Mouse (Mus musculus): ENCODE measurements around the gene Olfr116. TPM values are rescaled to one million over a fixed set of nuclear protein-coding genes. Genes with fewer than 3 reads are reported as not detected.

Olfr116 gene
- not detected for polyA plus RNA-seq (2014; fragmentation: Illumina TruSeq; extraction: RNeasy Lipid Tissue Mini Kit (QIAGEN cat#74804); ENCODE audit: low replicate concordance)

GRCm38 (mm10) chr17:37627009-37627408 is at the start of gene Olfr116, which contains the start of gene Olfr115:
Olfr116 (minus strand) TSS chr17:37627199.
Olfr115 (minus strand) TSS chr17:37627109.

DNA sequence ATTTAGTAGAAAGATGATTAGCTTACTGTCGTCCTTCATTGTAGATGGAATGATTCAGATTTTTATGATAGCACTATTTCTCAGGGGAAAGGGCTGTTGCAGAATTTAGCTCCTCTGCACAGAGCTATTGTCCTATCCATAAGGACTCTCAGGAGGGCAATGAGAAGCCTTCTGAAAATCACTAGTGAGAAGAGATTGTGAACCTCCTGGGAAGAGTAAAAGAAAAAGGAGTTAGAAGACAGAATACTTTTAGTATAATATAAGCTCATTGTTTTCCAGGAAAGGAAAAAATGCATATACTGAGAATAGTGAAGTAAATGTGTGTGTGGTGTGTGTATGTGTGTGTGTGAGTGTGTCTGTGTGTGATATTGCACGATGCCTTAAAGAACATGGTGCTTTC is 39.7 kb upstream of the Olfr116 start, which contains the start of gene Olfr118:
Gene Olfr118 (plus strand): TSS at position 301 of the 400 bp plus-strand sequence.

DNA sequence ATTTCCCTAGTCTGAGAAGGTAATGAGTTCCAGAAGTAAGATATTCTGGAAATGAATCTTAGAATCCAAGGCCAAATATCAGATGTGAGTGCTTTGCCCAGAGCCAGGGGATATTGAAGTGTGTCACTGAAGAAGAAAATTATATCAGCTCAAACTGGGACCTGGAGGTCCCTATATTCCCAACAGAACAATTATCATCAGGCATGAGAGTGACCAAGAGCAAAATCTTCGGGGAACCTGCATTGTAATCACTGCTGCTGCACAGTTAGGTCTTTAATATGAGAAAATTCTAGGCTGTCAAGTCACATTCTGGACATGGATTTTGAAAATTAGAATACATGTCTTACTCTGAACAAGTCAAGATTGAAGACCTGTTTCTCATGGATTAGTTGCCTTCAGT is 36.7 kb upstream of the Olfr116 start, which contains the start of gene Olfr117:
Gene Olfr117 (minus strand): TSS at position 101 of the 400 bp plus-strand sequence.

GRCm38 (mm10) chr17:37592643-37593042 is 34.4 kb downstream of the Olfr116 start, which contains the start of gene Olfr114:
Olfr114 (minus strand) TSS chr17:37592743.

GRCm38 (mm10) chr17:37577563-37577962 is 49.4 kb downstream of the Olfr116 start, which contains the start of gene Olfr113:
Olfr113 (minus strand) TSS chr17:37577663.

Other genes starting within 250 kb of the Olfr116 start
- gene Olfr105-ps, start 248.2 kb downstream of the Olfr116 start, polyA plus RNA-seq (2014; fragmentation: Illumina TruSeq; extraction: RNeasy Lipid Tissue Mini Kit (QIAGEN cat#74804); ENCODE audit: low replicate concordance) = not detected
- gene Olfr106-ps, start 236.8 kb downstream of the Olfr116 start, polyA plus RNA-seq (2014; fragmentation: Illumina TruSeq; extraction: RNeasy Lipid Tissue Mini Kit (QIAGEN cat#74804); ENCODE audit: low replicate concordance) = not detected
- gene Olfr107, start 228.0 kb downstream of the Olfr116 start, polyA plus RNA-seq (2014; fragmentation: Illumina TruSeq; extraction: RNeasy Lipid Tissue Mini Kit (QIAGEN cat#74804); ENCODE audit: low replicate concordance) = not detected
- gene Olfr108, start 181.7 kb downstream of the Olfr116 start, polyA plus RNA-seq (2014; fragmentation: Illumina TruSeq; extraction: RNeasy Lipid Tissue Mini Kit (QIAGEN cat#74804); ENCODE audit: low replicate concordance) = not detected
- not detected for gene Olfr109, start 168.3 kb downstream of the Olfr116 start, polyA plus RNA-seq (2014; fragmentation: Illumina TruSeq; extraction: RNeasy Lipid Tissue Mini Kit (QIAGEN cat#74804); ENCODE audit: low replicate concordance)
- gene H2-M2, start 143.6 kb downstream of the Olfr116 start, polyA plus RNA-seq (2014; fragmentation: Illumina TruSeq; extraction: RNeasy Lipid Tissue Mini Kit (QIAGEN cat#74804); ENCODE audit: low replicate concordance) = 4.4 TPM
- gene Olfr110, start 134.7 kb downstream of the Olfr116 start, polyA plus RNA-seq (2014; fragmentation: Illumina TruSeq; extraction: RNeasy Lipid Tissue Mini Kit (QIAGEN cat#74804); ENCODE audit: low replicate concordance) = not detected
- 0.45 TPM for gene Olfr111, start 119.2 kb downstream of the Olfr116 start, polyA plus RNA-seq (2014; fragmentation: Illumina TruSeq; extraction: RNeasy Lipid Tissue Mini Kit (QIAGEN cat#74804); ENCODE audit: low replicate concordance)
- not detected for gene Olfr112, start 57.7 kb downstream of the Olfr116 start, polyA plus RNA-seq (2014; fragmentation: Illumina TruSeq; extraction: RNeasy Lipid Tissue Mini Kit (QIAGEN cat#74804); ENCODE audit: low replicate concordance)
- not detected for gene Olfr113, start 49.5 kb downstream of the Olfr116 start, polyA plus RNA-seq (2014; fragmentation: Illumina TruSeq; extraction: RNeasy Lipid Tissue Mini Kit (QIAGEN cat#74804); ENCODE audit: low replicate concordance)
- gene Olfr114, start 34.5 kb downstream of the Olfr116 start, polyA plus RNA-seq (2014; fragmentation: Illumina TruSeq; extraction: RNeasy Lipid Tissue Mini Kit (QIAGEN cat#74804); ENCODE audit: low replicate concordance) = not detected
- gene Olfr115, start 90 bp downstream of the Olfr116 start, polyA plus RNA-seq (2014; fragmentation: Illumina TruSeq; extraction: RNeasy Lipid Tissue Mini Kit (QIAGEN cat#74804); ENCODE audit: low replicate concordance) = not detected
- gene Olfr117, start 36.6 kb upstream of the Olfr116 start, polyA plus RNA-seq (2014; fragmentation: Illumina TruSeq; extraction: RNeasy Lipid Tissue Mini Kit (QIAGEN cat#74804); ENCODE audit: low replicate concordance) = not detected
- gene Olfr118, start 39.8 kb upstream of the Olfr116 start, polyA plus RNA-seq (2014; fragmentation: Illumina TruSeq; extraction: RNeasy Lipid Tissue Mini Kit (QIAGEN cat#74804); ENCODE audit: low replicate concordance) = not detected
- not detected for gene Olfr119, start 69.4 kb upstream of the Olfr116 start, polyA plus RNA-seq (2014; fragmentation: Illumina TruSeq; extraction: RNeasy Lipid Tissue Mini Kit (QIAGEN cat#74804); ENCODE audit: low replicate concordance)
- gene Olfr120, start 94.6 kb upstream of the Olfr116 start, polyA plus RNA-seq (2014; fragmentation: Illumina TruSeq; extraction: RNeasy Lipid Tissue Mini Kit (QIAGEN cat#74804); ENCODE audit: low replicate concordance) = not detected
- not detected for gene Olfr121, start 121.7 kb upstream of the Olfr116 start, polyA plus RNA-seq (2014; fragmentation: Illumina TruSeq; extraction: RNeasy Lipid Tissue Mini Kit (QIAGEN cat#74804); ENCODE audit: low replicate concordance)
- not detected for gene Olfr122, start 141.4 kb upstream of the Olfr116 start, polyA plus RNA-seq (2014; fragmentation: Illumina TruSeq; extraction: RNeasy Lipid Tissue Mini Kit (QIAGEN cat#74804); ENCODE audit: low replicate concordance)
- gene Olfr123, start 166.3 kb upstream of the Olfr116 start, polyA plus RNA-seq (2014; fragmentation: Illumina TruSeq; extraction: RNeasy Lipid Tissue Mini Kit (QIAGEN cat#74804); ENCODE audit: low replicate concordance) = not detected
- gene Olfr124, start 172.7 kb upstream of the Olfr116 start, polyA plus RNA-seq (2014; fragmentation: Illumina TruSeq; extraction: RNeasy Lipid Tissue Mini Kit (QIAGEN cat#74804); ENCODE audit: low replicate concordance) = not detected
- gene Olfr125, start 205.8 kb upstream of the Olfr116 start, polyA plus RNA-seq (2014; fragmentation: Illumina TruSeq; extraction: RNeasy Lipid Tissue Mini Kit (QIAGEN cat#74804); ENCODE audit: low replicate concordance) = not detected
- gene Olfr126, start 220.3 kb upstream of the Olfr116 start, polyA plus RNA-seq (2014; fragmentation: Illumina TruSeq; extraction: RNeasy Lipid Tissue Mini Kit (QIAGEN cat#74804); ENCODE audit: low replicate concordance) = not detected

Measured in small intestine, adult 10 weeks (tissue).